Mouse (Mus musculus) myocyte (in vitro differentiated cells): ENCODE data around the gene Ankk1.

Source experiments
- E2F4 ChIP-seq: IDR thresholded peaks from one replicate; pipeline ENCODE4 v1.6.1; 2011; ENCODE audit warnings: mild to moderate bottlenecking, control low read depth, moderate library complexity; ENCODE audit not compliant: insufficient read depth
- MAX ChIP-seq: IDR thresholded peaks from one replicate; pipeline ENCODE4 v1.6.1; 2011; ENCODE audit warnings: low read depth, mild to moderate bottlenecking, control low read depth
- MYOD1 ChIP-seq, 3 experiments: IDR thresholded peaks; one replicate each; pipeline ENCODE4 v1.6.1; 2011; ENCODE audit warnings: control low read depth in 2 of 3, low read depth in 2 of 3, mild to moderate bottlenecking in 2 of 3, moderate library complexity in 1 of 3; ENCODE audit not compliant: insufficient read length in 2 of 3, control insufficient read depth in 1 of 3
- MYOG ChIP-seq, 3 experiments: IDR thresholded peaks; one replicate each; pipeline ENCODE4 v1.6.1; 2011; ENCODE audit warnings: control low read depth in 2 of 3, low read depth in 2 of 3, mild to moderate bottlenecking in 2 of 3; ENCODE audit not compliant: insufficient read length in 2 of 3, control insufficient read depth in 1 of 3, insufficient read depth in 1 of 3
- POLR2A ChIP-seq: IDR thresholded peaks from one replicate; pipeline ENCODE4 v1.6.1; 2011; ENCODE audit warnings: low read depth, mild to moderate bottlenecking, control low read depth, moderate library complexity; ENCODE audit not compliant: insufficient read length
- TCF12 ChIP-seq: IDR thresholded peaks from one replicate; pipeline ENCODE4 v1.6.1; 2011; ENCODE audit warnings: mild to moderate bottlenecking, control low read depth; ENCODE audit not compliant: poor library complexity, insufficient read depth, severe bottlenecking
- USF1 ChIP-seq: IDR thresholded peaks from one replicate; pipeline ENCODE4 v1.6.1; 2011; ENCODE audit warnings: low read depth, mild to moderate bottlenecking, control low read depth, moderate library complexity

GRCm38 (mm10) chr9:49403711-49404110 is 23.1 kb downstream of the Ankk1 start:
- TF ChIP-seq MYOG (IDR thresholded peaks at IDR 0.05; ENCODE audit: control insufficient read depth in 1 of 3, insufficient read depth in 1 of 3, insufficient read length in 2 of 3, low read depth in 2 of 3): no peak
- TF ChIP-seq USF1: no peak
- no peak for TF ChIP-seq E2F4
- no peak for TF ChIP-seq TCF12
- TF ChIP-seq POLR2A: no peak
- no peak for TF ChIP-seq MYOD1 (IDR thresholded peaks at IDR 0.05; ENCODE audit: control insufficient read depth in 1 of 3, insufficient read length in 2 of 3, low read depth in 2 of 3)
- no peak for TF ChIP-seq MAX
